Mouse (Mus musculus) liver, adult 2 months (tissue): Measurements from ENCODE around the gene Ftl1. TPM values are rescaled to one million over a fixed set of nuclear protein-coding genes. Genes with fewer than 3 reads are reported as not detected.
A peak's percentile ranks its signal among the peaks of the same experiment; 100 is the strongest.
"Not testable (repeated sequence)": the region's sequence is repeated elsewhere in the genome, so short reads cannot be mapped to it uniquely, and the experiment has no call there.

ENCODE experiments used
- DNase-seq: peaks from one replicate; pipeline ENCODE4 v3.0.0-alpha.2; 2011; ENCODE audit warnings: low read depth, low spot score; ENCODE audit errors: extremely low read depth
- H3K27ac ChIP-seq: fragments of 200-500 bp; replicated peaks from 2 replicates; pipeline ENCODE4 v1.5.1; 2012; ENCODE audit warnings: low read depth, mild to moderate bottlenecking, control low read depth, inconsistent platforms, low read length; ENCODE audit not compliant: insufficient read depth
- H3K27me3 ChIP-seq: fragments of 200-500 bp; 2 replicates; pipeline ENCODE4 v1.6.1; 2012; ENCODE audit warnings: mild to moderate bottlenecking, moderate library complexity, low read length, inconsistent platforms; ENCODE audit not compliant: control insufficient read depth, insufficient read depth
- H3K36me3 ChIP-seq: fragments of 200-500 bp; 2 replicates; pipeline ENCODE4 v1.6.1; 2012; ENCODE audit warnings: low read length, inconsistent platforms; ENCODE audit not compliant: control insufficient read depth, insufficient read depth
- H3K4me1 ChIP-seq: fragments of 200-500 bp; 2 replicates; pipeline ENCODE4 v1.6.1; 2011; ENCODE audit warnings: low read length; ENCODE audit not compliant: control insufficient read depth, insufficient read depth
- H3K4me3 ChIP-seq: fragments of 200-500 bp; 2 replicates; pipeline ENCODE4 v1.5.1; 2011; ENCODE audit warnings: low read depth, mild to moderate bottlenecking, control low read depth, low read length, moderate library complexity; ENCODE audit not compliant: insufficient read depth
- H3K79me2 ChIP-seq: fragments of 200-500 bp; 2 replicates; pipeline ENCODE4 v1.6.1; 2012; ENCODE audit warnings: inconsistent platforms, mild to moderate bottlenecking, low read length, moderate library complexity; ENCODE audit not compliant: control insufficient read depth, insufficient read depth
- H3K9ac ChIP-seq: fragments of 200-500 bp; 2 replicates; pipeline ENCODE4 v1.6.1; 2012; ENCODE audit warnings: low read depth, mild to moderate bottlenecking, control low read depth, inconsistent platforms, low read length
- CTCF ChIP-seq: fragments of 200-500 bp; IDR thresholded peaks from 2 replicates; pipeline ENCODE4 v1.5.1; 2011; ENCODE audit warnings: low read depth, low read length, control low read depth
- POLR2A ChIP-seq: fragments of 200-500 bp; IDR thresholded peaks from 2 replicates; pipeline ENCODE4 v1.6.1; 2011; ENCODE audit warnings: low read length, control low read depth; ENCODE audit not compliant: insufficient read depth; ENCODE audit errors: extremely low read depth
- WGBS: fragments of 180-500 bp; shearing (Covaris S2); methylation state at CpG from one replicate; pipeline ENCODE4 v1.1.7; 2018; 5-methylcytosine and 5-hydroxymethylcytosine counted together
- polyA plus RNA-seq: library from polyadenylated mRNA; depleted of rRNA; stranded (reverse); fragments of >200 nt; gene quantifications from 2 replicates; pipeline ENCODE4 v1.2.3, GENCODE M21; 2012
- total RNA-seq: library from RNA; depleted of rRNA; stranded (reverse); fragments of >200 nt; gene quantifications from 2 replicates; pipeline ENCODE4 v1.2.3, GENCODE M21; 2014

The Ftl1 gene
- total and polyA plus RNA-seq, 2 experiments: 3,170 to 13,613 TPM

- peak within 1 kb of the TSS; percentile 94 for H3K27ac ChIP-seq
- H3K79me2 ChIP-seq: peaks cover 9% of the 10 kb centered on the region; the same call in 1 of the 2 replicates
- H3K9ac ChIP-seq: peak within 1 kb of the TSS; percentile 87
- TF ChIP-seq POLR2A (peak; percentile 91), CTCF (no peak)
- H3K27me3 ChIP-seq: no peaks in the 10 kb centered on the region
- H3K4me3 ChIP-seq: peak within 1 kb of the TSS; percentile 76
- peaks cover 6% of the 10 kb centered on the region; the same call in 1 of the 2 replicates for H3K36me3 ChIP-seq
- peaks cover 46% of the 10 kb centered on the region for H3K4me1 ChIP-seq
- WGBS: 9% methylated on average over 38 of the region's 38 CpGs
- DNase-seq: peak; percentile 81
These were observed 28.9 kb upstream of the Ftl1 start, which contains the start of gene Dhdh for GRCm38 (mm10) chr7:45488293-45489204. TSS of gene Dhdh (minus strand) at chr7:45488805.

GRCm38 (mm10) chr7:45487861-45488292 is 28.2 kb upstream of the Ftl1 start:
- Histone ChIP-seq H3K79me2 (peaks cover 9% of the 10 kb centered on the region; the same call in 1 of the 2 replicates), H3K9ac (peak overlapping the region; percentile 87), H3K4me1 (peaks cover 44% of the 10 kb centered on the region), H3K27ac (peak overlapping the region; percentile 94), H3K4me3 (peak overlapping the region; percentile 76), H3K27me3 (no peaks in the 10 kb centered on the region), H3K36me3 (peaks cover 6% of the 10 kb centered on the region; the same call in 1 of the 2 replicates)
- no peak for TF ChIP-seq CTCF
- TF ChIP-seq POLR2A: no peak
- WGBS: 16% methylated on average over 11 of the region's 11 CpGs
- DNase-seq: peak; percentile 53

GRCm38 (mm10) chr7:45486761-45487415 is 27.2 kb upstream of the Ftl1 start, which contains the start of gene Gm45808:
TSS of gene Gm45808 (minus strand) at chr7:45486811.
- Histone ChIP-seq H3K4me1 (peaks cover 40% of the 10 kb centered on the region), H3K36me3 (peaks cover 13% of the 10 kb centered on the region; the same call in 1 of the 2 replicates), H3K9ac (peak within 1 kb of the TSS; percentile 87), H3K27ac (peak within 1 kb of the TSS; percentile 94), H3K27me3 (no peaks in the 10 kb centered on the region), H3K4me3 (peak within 1 kb of the TSS; percentile 76), H3K79me2 (peaks cover 9% of the 10 kb centered on the region; the same call in 1 of the 2 replicates)
- no peak for TF ChIP-seq CTCF
- no peak for TF ChIP-seq POLR2A
- WGBS: 39% methylated on average over 12 of the region's 12 CpGs
- peak; percentile 96 for DNase-seq

- no peak for DNase-seq
- Histone ChIP-seq H3K27me3 (no peaks in the 10 kb centered on the region), H3K27ac (peak overlapping the region; percentile 94), H3K4me1 (peaks cover 41% of the 10 kb centered on the region), H3K4me3 (no peak overlapping the region), H3K36me3 (peaks cover 13% of the 10 kb centered on the region; the same call in 1 of the 2 replicates), H3K79me2 (peaks cover 9% of the 10 kb centered on the region; the same call in 1 of the 2 replicates), H3K9ac (peak overlapping the region; percentile 46)
- WGBS: 54% methylated on average over 7 of the region's 7 CpGs
- TF ChIP-seq POLR2A (no peak), CTCF (no peak)
These were observed 26.5 kb upstream of the Ftl1 start for GRCm38 (mm10) chr7:45486158-45486557.

GRCm38 (mm10) chr7:45484985-45485384 is 25.3 kb upstream of the Ftl1 start:
- H3K27me3 ChIP-seq, H3K4me3 ChIP-seq, H3K79me2 ChIP-seq, DNase-seq, H3K9ac ChIP-seq: not testable (repeated sequence)
- 34% methylated on average over 5 of the region's 5 CpGs for WGBS
- Histone ChIP-seq H3K27ac (0 out of 2 replicates have a peak overlapping the region, but pooled peaks have one; percentile 13), H3K4me1 (peaks cover 39% of the 10 kb centered on the region), H3K36me3 (peaks cover 14% of the 10 kb centered on the region; the same call in 1 of the 2 replicates)
